Mouse (Mus musculus) liver, postnatal 0 days (tissue): ENCODE results near the gene Plxna1.

ENCODE experiments used
- CTCF ChIP-seq: sonication (generic); IDR thresholded peaks from 2 replicates; pipeline ENCODE4 v1.5.1; 2016; ENCODE audit warnings: antibody characterized with exemption, low read depth
- EP300 ChIP-seq: IDR thresholded peaks from 2 replicates; pipeline ENCODE4 v1.6.1; 2016; ENCODE audit warnings: antibody characterized with exemption, low read depth, mild to moderate bottlenecking

GRCm38 (mm10) chr6:89363107-89363451 is 659 bp upstream of the Plxna1 start:
- TF ChIP-seq CTCF (no peak), EP300 (no peak)
